Mouse (Mus musculus) embryo, embryonic 11 days (tissue): ENCODE results near the gene Knl1.
"Not testable (repeated sequence)": the region's sequence is repeated elsewhere in the genome, so short reads cannot be mapped to it uniquely, and the experiment has no call there.

ENCODE experiments used
- DNase-seq: peaks from one replicate; pipeline ENCODE4 v3.0.0-alpha.2; 2015

The Knl1 gene

GRCm38 (mm10) chr2:119046649-119047611, at the start of gene Knl1:
TSS of gene Knl1 (plus strand) at chr2:119047119.
- DNase-seq: peak; percentile 93

DNA sequence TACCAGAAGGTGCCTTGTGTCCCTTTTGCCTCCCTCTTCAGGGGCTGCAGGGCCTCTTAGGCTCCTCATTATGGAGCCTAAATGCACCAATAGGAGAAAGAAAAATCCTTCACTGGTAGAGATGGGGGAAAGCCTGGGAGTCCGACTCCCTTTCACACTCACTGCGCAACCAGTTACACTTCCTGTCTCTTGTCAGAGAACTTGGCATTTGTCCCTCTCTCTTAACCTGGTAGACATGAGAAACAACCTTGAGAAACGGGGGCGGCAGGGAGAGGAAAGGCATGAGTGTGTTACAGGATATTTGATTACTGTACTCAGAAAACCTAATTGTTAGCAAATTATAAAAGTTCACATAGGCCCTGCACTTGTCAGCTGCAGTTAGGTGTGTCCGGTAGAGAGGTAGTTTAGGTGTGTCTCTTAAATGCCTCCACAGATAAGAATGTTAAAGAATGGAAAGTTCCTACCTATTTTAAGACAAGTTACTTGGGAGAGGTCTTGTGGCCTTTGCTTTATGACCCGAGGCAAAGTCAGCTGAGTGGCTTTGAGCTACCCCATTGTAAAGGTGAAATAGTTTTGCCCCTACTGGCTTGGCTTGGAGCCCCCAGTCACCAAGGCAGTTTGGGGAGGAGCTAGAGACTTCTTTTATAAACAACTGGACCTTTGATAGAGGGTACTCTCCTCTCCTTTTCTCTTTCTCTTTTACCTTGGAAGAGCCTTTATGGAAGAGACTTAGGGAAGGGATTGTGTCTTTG, 48.6 kb upstream of the Knl1 start:
- no peak for DNase-seq

- DNase-seq: no peak
Measured at GRCm38 (mm10) chr2:118999025-118999639, 47.8 kb upstream of the Knl1 start.

- no peak for DNase-seq
Measured at GRCm38 (mm10) chr2:119006886-119007285, 40.0 kb upstream of the Knl1 start.

DNA sequence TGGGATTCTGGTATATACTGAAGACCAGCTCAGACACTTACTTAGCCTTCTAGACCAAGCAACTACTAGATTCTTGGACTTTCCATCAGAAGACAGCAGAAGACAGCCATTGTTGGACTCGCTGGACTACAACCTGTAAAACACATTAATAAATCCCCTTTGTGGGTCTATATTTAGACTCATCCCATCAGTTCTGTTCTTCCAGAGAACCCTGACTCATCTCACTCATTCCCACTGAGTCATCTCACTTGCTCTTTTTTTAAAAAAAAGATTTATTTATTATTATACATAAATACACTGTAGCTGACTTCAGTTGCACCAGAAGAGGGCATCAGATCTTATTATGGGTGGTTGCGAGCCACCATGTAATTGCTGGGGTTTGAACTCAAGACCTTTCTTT, 37.5 kb upstream of the Knl1 start:
- no peak for DNase-seq

DNA sequence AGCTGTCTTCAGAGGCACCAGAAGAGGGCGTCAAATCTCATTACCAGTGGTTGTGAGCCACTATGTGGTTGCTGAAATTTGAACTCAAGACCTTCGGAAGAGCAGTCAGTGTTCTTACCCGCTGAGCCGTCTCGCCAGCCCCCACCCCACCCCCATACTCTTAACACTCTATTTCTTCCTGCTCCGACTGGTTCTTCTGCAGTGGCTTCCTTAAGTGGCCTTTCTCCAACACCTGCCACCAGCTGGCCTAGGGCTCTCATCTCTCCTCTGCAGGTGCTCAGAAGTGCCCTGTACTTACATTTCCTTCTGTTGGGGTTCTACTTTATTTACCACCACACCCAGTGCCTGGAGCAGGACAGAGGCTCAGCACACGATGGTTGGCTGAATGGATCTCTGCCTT, 31.9 kb upstream of the Knl1 start:
- no peak for DNase-seq

- no peak for DNase-seq
Measured at GRCm38 (mm10) chr2:119015604-119016180, 31.2 kb upstream of the Knl1 start.

- DNase-seq: not testable (repeated sequence)
Measured at GRCm38 (mm10) chr2:119016312-119016711, 30.6 kb upstream of the Knl1 start.

DNA sequence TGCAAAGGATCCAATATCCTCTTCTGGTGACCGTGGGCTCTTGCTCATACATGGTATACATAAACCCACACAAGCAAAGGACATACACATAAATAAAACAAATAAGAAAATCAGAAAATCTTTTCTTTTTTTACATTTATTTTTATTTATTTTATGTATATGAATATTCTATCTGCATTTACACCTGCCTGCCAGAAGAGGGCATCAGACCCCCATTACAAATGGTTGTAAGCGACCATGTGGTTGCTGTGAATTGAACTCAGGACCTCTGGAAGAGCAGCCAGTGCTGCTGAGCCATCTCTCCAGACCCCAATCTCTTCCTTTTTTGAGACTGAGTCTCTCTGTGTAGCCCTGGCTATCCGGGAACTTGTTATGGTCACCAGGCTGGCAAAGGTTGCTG, 29.3 kb upstream of the Knl1 start:
- no peak for DNase-seq

DNA sequence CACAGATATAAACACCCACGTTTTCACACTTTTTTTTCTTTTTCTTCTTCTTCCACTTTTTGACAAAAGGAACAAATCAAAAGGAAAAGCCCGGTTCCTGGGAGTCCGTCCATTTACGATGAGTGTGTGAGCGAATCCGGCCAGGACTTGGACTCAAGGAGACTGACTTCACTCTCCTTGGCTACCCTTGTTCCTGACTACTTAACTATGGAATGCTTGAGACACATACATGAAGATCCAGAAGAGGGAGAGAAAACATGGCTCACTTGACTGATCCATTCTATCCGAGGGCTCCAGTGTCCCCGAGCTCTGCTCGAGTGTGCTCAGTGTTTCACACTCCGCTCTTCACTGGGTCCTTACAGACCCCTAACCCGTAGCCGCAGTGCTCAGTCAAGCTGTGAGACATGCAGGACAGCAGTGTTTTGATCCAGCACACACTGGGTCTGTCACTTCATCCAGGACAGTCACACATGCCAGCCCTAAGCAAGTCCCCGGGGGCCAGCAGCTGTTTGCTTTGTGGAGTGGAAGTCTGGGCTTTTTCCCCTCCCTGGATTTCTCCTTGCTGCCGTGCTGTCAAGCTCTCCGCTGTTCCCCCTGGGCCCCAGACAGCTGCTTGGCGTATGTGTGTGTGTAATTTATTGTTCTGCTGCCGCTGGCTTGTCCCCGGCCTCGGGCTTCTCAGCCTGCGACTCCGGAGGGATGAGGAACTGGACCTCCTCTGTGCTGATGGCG, 28.4 kb upstream of the Knl1 start:
- peak; percentile 55 for DNase-seq

DNA sequence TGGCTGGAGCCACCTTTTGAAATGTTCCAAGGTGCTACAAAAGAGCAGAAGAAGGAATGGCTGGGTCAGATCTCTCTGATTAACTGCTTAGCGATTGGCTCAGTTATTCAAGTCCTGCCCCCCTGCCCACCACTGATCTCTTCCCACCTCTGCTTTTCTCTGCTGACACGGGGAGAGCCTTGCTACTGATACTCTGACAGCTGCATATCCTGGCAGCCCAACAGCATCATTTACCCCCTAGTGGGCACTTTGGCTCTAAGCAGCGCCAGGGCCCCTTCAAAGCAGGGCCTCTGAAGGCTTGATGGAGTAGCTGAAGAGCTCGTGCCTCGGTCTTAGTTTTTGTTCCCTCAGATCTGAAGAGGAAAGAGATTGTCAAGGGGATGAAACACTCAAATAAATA, 27.8 kb upstream of the Knl1 start:
- DNase-seq: peak; percentile 60

DNA sequence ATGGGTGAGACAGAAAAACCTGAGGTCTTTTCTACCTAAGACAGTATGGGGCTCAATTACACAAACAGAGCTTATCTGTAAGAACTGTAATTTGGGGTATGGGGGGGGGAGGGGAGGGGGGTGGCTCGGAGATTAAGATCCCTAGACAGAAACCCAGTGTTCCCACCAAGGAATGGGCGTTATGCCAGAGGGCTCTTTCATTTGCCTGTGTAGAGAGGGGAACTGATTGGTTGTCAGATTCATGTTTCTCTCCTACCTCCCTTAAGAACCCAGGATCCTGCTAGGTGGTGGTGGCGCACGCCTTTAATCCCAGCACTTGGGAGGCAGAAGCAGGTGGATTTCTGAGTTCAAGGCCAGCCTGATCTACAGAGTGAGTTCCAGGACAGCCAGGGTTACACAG, 27.4 kb upstream of the Knl1 start:
- DNase-seq: no peak

- DNase-seq: no peak
Measured at GRCm38 (mm10) chr2:119023154-119023660, 23.7 kb upstream of the Knl1 start.

DNA sequence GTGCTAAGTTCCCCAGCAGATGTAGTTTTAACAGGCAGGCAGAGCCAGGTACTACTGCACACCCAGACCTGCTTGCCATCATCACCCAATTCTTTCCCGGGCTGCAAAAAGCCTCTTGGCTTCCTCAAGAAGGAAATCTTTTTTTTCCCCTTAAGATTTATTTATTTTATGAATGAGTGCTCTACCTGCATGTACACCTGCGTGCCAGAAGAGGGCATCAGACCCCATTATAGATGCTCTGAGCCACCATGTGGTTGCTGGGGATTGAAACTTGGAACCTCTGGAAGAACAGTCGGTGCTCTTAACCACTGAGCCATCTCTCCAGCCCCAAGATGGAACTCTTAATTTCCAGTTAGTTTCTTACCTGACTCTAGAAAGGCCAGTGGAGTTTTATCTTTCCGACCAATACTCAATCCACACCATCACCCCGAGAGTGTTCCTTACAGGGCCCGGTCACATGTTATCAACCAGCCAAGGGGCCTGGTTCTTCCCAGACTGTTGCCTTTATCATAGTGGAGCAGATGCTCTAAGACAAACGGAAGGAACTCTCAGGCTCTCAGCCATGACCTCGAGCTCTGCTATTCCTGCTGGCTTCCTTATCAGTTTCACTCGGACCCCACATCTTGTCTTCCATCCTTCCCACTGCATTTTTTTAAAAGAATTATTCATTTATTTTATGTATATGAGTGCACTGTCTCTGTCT, 22.2 kb upstream of the Knl1 start:
- DNase-seq: peak; percentile 23

GRCm38 (mm10) chr2:119025239-119025616, 21.7 kb upstream of the Knl1 start:
- DNase-seq: no peak

DNA sequence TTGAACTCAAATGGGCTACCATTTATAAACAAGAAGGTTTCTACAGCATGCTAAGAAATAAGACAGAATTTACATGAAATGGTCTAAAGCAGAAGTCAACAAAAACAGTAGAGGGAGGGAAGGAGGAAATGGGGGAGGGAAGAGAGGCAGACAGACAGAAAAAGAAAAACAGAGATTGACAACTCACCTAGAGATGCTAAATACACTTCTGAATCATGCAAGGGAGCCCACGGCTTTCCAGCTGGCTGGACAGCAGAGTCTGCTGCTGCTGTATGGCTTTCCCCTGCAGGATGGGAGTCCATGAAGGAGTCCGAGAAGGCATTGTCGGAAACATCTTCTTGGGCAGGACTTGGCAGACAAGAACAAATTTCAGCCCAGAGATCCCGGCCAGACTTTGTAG, 20.0 kb upstream of the Knl1 start:
- no peak for DNase-seq

- peak; percentile 94 for DNase-seq
Measured at GRCm38 (mm10) chr2:119028941-119029551, 17.9 kb upstream of the Knl1 start, which contains the start of gene Ccdc32. TSS of gene Ccdc32 (minus strand) at chr2:119029393.

DNA sequence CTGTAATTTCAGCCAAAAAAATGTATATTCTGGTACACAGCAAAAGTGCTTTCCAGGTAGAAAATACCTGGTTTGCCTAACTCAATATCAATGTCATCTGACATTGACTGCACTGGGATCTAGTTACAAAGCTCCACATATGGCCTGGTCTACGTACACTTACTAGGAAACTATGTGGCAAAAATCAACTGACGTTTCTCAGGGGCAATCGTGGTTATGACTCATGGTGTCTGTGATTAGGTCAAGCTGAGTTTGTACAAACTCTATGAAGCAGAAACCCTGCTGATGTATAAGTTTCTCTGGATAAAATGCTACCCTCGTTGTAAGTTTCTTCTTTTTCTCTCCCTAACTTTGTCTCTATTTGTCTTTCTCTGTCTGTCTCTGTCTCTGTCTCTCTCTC, 14.7 kb upstream of the Knl1 start:
- no peak for DNase-seq

DNA sequence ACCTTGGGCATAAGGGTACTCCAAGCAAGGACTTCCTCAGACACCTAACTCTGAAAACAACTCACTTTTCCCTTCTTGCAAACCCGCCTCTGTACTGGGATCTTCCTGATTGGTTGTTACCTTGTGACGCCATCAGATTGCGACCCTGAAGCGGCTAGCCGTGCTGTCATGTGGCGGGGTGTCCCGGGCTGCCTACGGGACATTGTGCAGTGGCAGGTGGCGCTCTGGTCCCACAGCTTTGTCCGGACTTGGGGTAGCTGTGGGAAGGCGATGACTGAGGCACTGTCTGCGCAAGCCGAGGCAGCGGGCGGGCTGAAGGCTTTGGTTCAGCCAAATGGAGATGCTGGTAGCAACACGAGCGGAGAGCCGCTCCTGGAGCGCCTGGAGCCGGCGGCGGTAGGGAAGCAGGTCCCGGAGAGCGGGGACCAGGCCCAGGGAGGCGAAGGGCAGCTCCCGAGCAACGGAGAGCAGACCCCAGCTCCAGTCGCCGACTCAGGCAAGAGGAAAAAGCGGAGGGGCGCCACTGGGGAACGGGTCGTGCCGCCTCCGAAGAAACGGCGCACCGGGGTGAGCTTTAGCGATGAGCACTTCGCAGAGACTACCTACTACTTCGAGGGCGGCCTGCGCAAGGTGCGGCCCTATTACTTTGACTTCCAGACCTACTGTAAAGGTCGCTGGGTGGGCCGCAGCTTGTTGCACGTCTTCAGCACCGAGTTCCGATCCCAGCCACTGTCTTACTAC, 12.1 kb upstream of the Knl1 start, which contains the start of gene Rpusd2:
TSS of gene Rpusd2 (plus strand) at position 135 of the 741 bp plus-strand sequence.
- DNase-seq: peak; percentile 97

- no peak for DNase-seq
Measured at GRCm38 (mm10) chr2:119035397-119035745, 11.5 kb upstream of the Knl1 start.
